Mouse (Mus musculus) limb, embryonic 13.5 days (tissue): ENCODE data around the gene Usp42. TPM values are rescaled to one million over a fixed set of nuclear protein-coding genes. Genes with fewer than 3 reads are reported as not detected.

Experiments used
- ATAC-seq: fragments of 200-750 bp; cut with Nextera tagmentation; 2 replicates; pipeline ENCODE4 v1.8.0; 2017; ENCODE audit warnings: low read depth, moderate number of reproducible peaks, moderate TSS enrichment; ENCODE audit not compliant: low FRiP score
- H3K27ac ChIP-seq: fragments of 300-500 bp; sonication (generic); 2 replicates; pipeline ENCODE4 v1.5.1; 2015; ENCODE audit warnings: inconsistent platforms, mild to moderate bottlenecking, moderate library complexity
- H3K27me3 ChIP-seq: fragments of 300-500 bp; sonication (generic); 2 replicates; pipeline ENCODE4 v1.6.1; 2015; ENCODE audit warnings: mild to moderate bottlenecking, inconsistent platforms
- H3K36me3 ChIP-seq: fragments of 300-500 bp; sonication (generic); 2 replicates; pipeline ENCODE4 v1.6.1; 2015; ENCODE audit warnings: inconsistent platforms, mild to moderate bottlenecking, moderate library complexity
- H3K4me1 ChIP-seq: fragments of 300-500 bp; sonication (generic); 2 replicates; pipeline ENCODE4 v1.6.1; 2015; ENCODE audit warnings: inconsistent platforms
- H3K4me2 ChIP-seq: fragments of 300-500 bp; sonication (generic); replicated peaks from 2 replicates; pipeline ENCODE4 v1.6.1; 2015; ENCODE audit warnings: inconsistent platforms, mild to moderate bottlenecking, moderate library complexity
- H3K4me3 ChIP-seq: fragments of 300-500 bp; sonication (generic); 2 replicates; pipeline ENCODE4 v1.5.1; 2015; ENCODE audit warnings: moderate library complexity, mild to moderate bottlenecking, inconsistent platforms
- H3K9ac ChIP-seq: fragments of 300-500 bp; sonication (generic); 2 replicates; pipeline ENCODE4 v1.6.1; 2015; ENCODE audit warnings: mild to moderate bottlenecking, inconsistent platforms
- H3K9me3 ChIP-seq: fragments of 300-500 bp; sonication (generic); 2 replicates; pipeline ENCODE4 v1.6.1; 2016; ENCODE audit warnings: inconsistent platforms
- WGBS: fragments of 180-500 bp; shearing (Covaris S2); methylation state at CpG from one replicate; pipeline ENCODE4 v1.1.7; 2015; 5-methylcytosine and 5-hydroxymethylcytosine counted together
- polyA plus RNA-seq: library from polyadenylated mRNA; unstranded; fragments of >200 nt; fragmentation: Nextera tagmentation; extraction: Ambion mirVana; gene quantifications from 2 replicates; pipeline ENCODE4 v1.2.1, GENCODE M21; 2015

Gene Usp42
- polyA plus RNA-seq, 1 experiment from 2014 or later, result 27.2 TPM

GRCm38 (mm10) chr5:143706822-143707200 is 25.3 kb downstream of the Usp42 start:
- ATAC-seq, result no peak
- Histone ChIP-seq H3K27me3 (no peaks in the 10 kb centered on the region), H3K4me2 (no peak overlapping the region), H3K36me3 (peaks cover 86% of the 10 kb centered on the region), H3K27ac (no peak overlapping the region), H3K4me3 (no peak overlapping the region), H3K9ac (no peak overlapping the region), H3K9me3 (no peaks in the 10 kb centered on the region), H3K4me1 (0 out of 2 replicates have a peak, but pooled peaks cover 4% of the 10 kb centered on the region)
- 85% methylated on average over 7 of the region's 7 CpGs for WGBS

- Histone ChIP-seq H3K9ac (no peak overlapping the region), H3K4me2 (no peak overlapping the region), H3K4me3 (no peak overlapping the region), H3K9me3 (no peaks in the 10 kb centered on the region), H3K4me1 (0 out of 2 replicates have a peak, but pooled peaks cover 4% of the 10 kb centered on the region), H3K36me3 (peaks cover 86% of the 10 kb centered on the region), H3K27ac (no peak overlapping the region), H3K27me3 (no peaks in the 10 kb centered on the region)
- 59% methylated on average over 9 of the region's 9 CpGs for WGBS
- no peak for ATAC-seq
Measured at GRCm38 (mm10) chr5:143706030-143706821, 25.9 kb downstream of the Usp42 start.

GRCm38 (mm10) chr5:143705659-143705982 is 26.5 kb downstream of the Usp42 start:
- no peak overlapping the region for H3K27ac ChIP-seq
- H3K4me2 ChIP-seq, result no peak overlapping the region
- H3K4me3 ChIP-seq, result no peak overlapping the region
- H3K9ac ChIP-seq, result no peak overlapping the region
- ATAC-seq, result no peak
- 0 out of 2 replicates have a peak, but pooled peaks cover 4% of the 10 kb centered on the region for H3K4me1 ChIP-seq
- WGBS, result 43% methylated on average over 1 of the region's 1 CpGs
- H3K27me3 ChIP-seq, result no peaks in the 10 kb centered on the region
- H3K9me3 ChIP-seq, result no peaks in the 10 kb centered on the region
- H3K36me3 ChIP-seq, result peaks cover 87% of the 10 kb centered on the region

GRCm38 (mm10) chr5:143704875-143705658 is 27.0 kb downstream of the Usp42 start:
- Histone ChIP-seq H3K4me1 (0 out of 2 replicates have a peak, but pooled peaks cover 4% of the 10 kb centered on the region), H3K9ac (no peak overlapping the region), H3K4me3 (no peak overlapping the region), H3K27ac (no peak overlapping the region), H3K36me3 (peaks cover 92% of the 10 kb centered on the region), H3K9me3 (no peaks in the 10 kb centered on the region), H3K27me3 (no peaks in the 10 kb centered on the region), H3K4me2 (no peak overlapping the region)
- ATAC-seq, result no peak
- WGBS, result 80% methylated on average over 13 of the region's 13 CpGs

- Histone ChIP-seq H3K4me1 (no peaks in the 10 kb centered on the region), H3K4me2 (no peak overlapping the region), H3K27ac (no peak overlapping the region), H3K9ac (no peak overlapping the region), H3K36me3 (peaks cover 94% of the 10 kb centered on the region), H3K4me3 (no peak overlapping the region), H3K9me3 (no peaks in the 10 kb centered on the region), H3K27me3 (no peaks in the 10 kb centered on the region)
- no peak for ATAC-seq
- WGBS, result 93% methylated on average over 10 of the region's 10 CpGs
Measured at GRCm38 (mm10) chr5:143701074-143701473, 31.0 kb downstream of the Usp42 start.

- no peak overlapping the region for H3K4me3 ChIP-seq
- peaks cover 93% of the 10 kb centered on the region for H3K36me3 ChIP-seq
- no peak overlapping the region for H3K4me2 ChIP-seq
- WGBS, result 88% methylated on average over 5 of the region's 5 CpGs
- H3K4me1 ChIP-seq, result no peaks in the 10 kb centered on the region
- no peak for ATAC-seq
- H3K27me3 ChIP-seq, result no peaks in the 10 kb centered on the region
- H3K9me3 ChIP-seq, result no peaks in the 10 kb centered on the region
- H3K27ac ChIP-seq, result no peak overlapping the region
- H3K9ac ChIP-seq, result no peak overlapping the region
Measured at GRCm38 (mm10) chr5:143700247-143700646, 31.8 kb downstream of the Usp42 start.

- no peak for ATAC-seq
- Histone ChIP-seq H3K27ac (no peak overlapping the region), H3K27me3 (no peaks in the 10 kb centered on the region), H3K4me2 (no peak overlapping the region), H3K4me3 (no peak overlapping the region), H3K9me3 (no peaks in the 10 kb centered on the region), H3K36me3 (peaks cover 93% of the 10 kb centered on the region), H3K4me1 (no peaks in the 10 kb centered on the region), H3K9ac (no peak overlapping the region)
- 95% methylated on average over 4 of the region's 4 CpGs for WGBS
Measured at GRCm38 (mm10) chr5:143698454-143698853, 33.6 kb downstream of the Usp42 start.

- WGBS, result 61% methylated on average over 3 of the region's 3 CpGs
Measured at GRCm38 (mm10) chr5:143696323-143696722, 35.8 kb downstream of the Usp42 start.

GRCm38 (mm10) chr5:143690926-143691325 is 41.2 kb downstream of the Usp42 start:
- Histone ChIP-seq H3K4me2 (no peak overlapping the region), H3K27ac (no peak overlapping the region), H3K27me3 (no peaks in the 10 kb centered on the region), H3K9ac (no peak overlapping the region), H3K36me3 (peaks cover 87% of the 10 kb centered on the region), H3K4me3 (no peak overlapping the region), H3K9me3 (no peaks in the 10 kb centered on the region), H3K4me1 (no peaks in the 10 kb centered on the region)
- ATAC-seq, result no peak
- 90% methylated on average over 5 of the region's 5 CpGs for WGBS

More at GRCm38 (mm10) chr5:143696323-143696722, 35.8 kb downstream of the Usp42 start:
- Histone ChIP-seq H3K9me3 (no peaks in the 10 kb centered on the region), H3K4me1 (no peaks in the 10 kb centered on the region), H3K36me3 (peaks cover 93% of the 10 kb centered on the region), H3K4me2 (no peak overlapping the region), H3K4me3 (no peak overlapping the region), H3K27me3 (no peaks in the 10 kb centered on the region), H3K9ac (no peak overlapping the region), H3K27ac (no peak overlapping the region)
- ATAC-seq, result 0 out of 2 replicates have a peak, but pooled peaks have one; percentile 19

GRCm38 (mm10) chr5:143690392-143690791 is 41.7 kb downstream of the Usp42 start:
- H3K9ac ChIP-seq, result no peak overlapping the region
- ATAC-seq, result no peak
- WGBS, result 88% methylated on average over 9 of the region's 9 CpGs
- no peaks in the 10 kb centered on the region for H3K9me3 ChIP-seq
- H3K36me3 ChIP-seq, result peaks cover 87% of the 10 kb centered on the region
- H3K4me1 ChIP-seq, result no peaks in the 10 kb centered on the region
- no peak overlapping the region for H3K4me3 ChIP-seq
- no peak overlapping the region for H3K27ac ChIP-seq
- no peak overlapping the region for H3K4me2 ChIP-seq
- no peaks in the 10 kb centered on the region for H3K27me3 ChIP-seq

- H3K4me1 ChIP-seq, result peaks cover 13% of the 10 kb centered on the region
- no peaks in the 10 kb centered on the region for H3K9me3 ChIP-seq
- no peak overlapping the region for H3K4me3 ChIP-seq
- no peak overlapping the region for H3K9ac ChIP-seq
- H3K36me3 ChIP-seq, result peaks cover 65% of the 10 kb centered on the region
- no peak overlapping the region for H3K4me2 ChIP-seq
- H3K27ac ChIP-seq, result no peak overlapping the region
- H3K27me3 ChIP-seq, result no peaks in the 10 kb centered on the region
- WGBS, result 97% methylated on average over 3 of the region's 3 CpGs
- ATAC-seq, result no peak
Measured at GRCm38 (mm10) chr5:143687589-143687988, 44.5 kb downstream of the Usp42 start.

GRCm38 (mm10) chr5:143686456-143686855 is 45.6 kb downstream of the Usp42 start:
- H3K27me3 ChIP-seq, result no peaks in the 10 kb centered on the region
- no peak overlapping the region for H3K4me3 ChIP-seq
- 90% methylated on average over 3 of the region's 3 CpGs for WGBS
- no peak for ATAC-seq
- H3K4me1 ChIP-seq, result peaks cover 13% of the 10 kb centered on the region
- H3K9ac ChIP-seq, result no peak overlapping the region
- H3K9me3 ChIP-seq, result no peaks in the 10 kb centered on the region
- H3K4me2 ChIP-seq, result no peak overlapping the region
- no peak overlapping the region for H3K27ac ChIP-seq
- peaks cover 54% of the 10 kb centered on the region for H3K36me3 ChIP-seq
